Mouse (Mus musculus) ES-Bruce4 (cell line): ENCODE data around the gene Rap2b.

Source experiments
- CTCF ChIP-seq: IDR thresholded peaks from one replicate; pipeline ENCODE4 v1.8.1; 2011; ENCODE audit warnings: low read depth, low read length
- EP300 ChIP-seq: IDR thresholded peaks from 2 replicates; pipeline ENCODE4 v1.6.1; 2011; ENCODE audit warnings: low read depth, low read length; ENCODE audit not compliant: insufficient read depth
- POLR2A ChIP-seq: IDR thresholded peaks from one replicate; pipeline ENCODE4 v1.8.1; 2011; ENCODE audit warnings: low read length; ENCODE audit not compliant: insufficient read depth

DNA sequence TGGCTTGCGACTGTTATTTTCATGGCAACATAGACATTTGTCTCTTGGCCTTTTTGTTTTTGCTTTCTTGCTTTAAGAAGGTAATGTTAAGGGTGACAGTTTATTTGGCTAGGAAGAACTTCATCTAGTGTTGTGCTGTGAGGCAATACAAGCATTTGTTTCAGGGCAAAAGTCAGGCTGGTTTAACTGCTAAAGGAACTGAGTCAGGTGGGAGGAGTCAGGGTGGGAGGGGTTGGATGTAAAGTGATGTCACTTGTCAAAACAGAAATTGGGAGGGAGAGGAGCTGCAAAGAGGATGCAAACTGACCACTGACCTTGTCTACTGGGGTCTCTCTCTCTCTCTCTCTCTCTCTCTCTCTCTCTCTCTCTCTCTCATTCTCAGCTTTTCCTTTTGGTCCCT lies 7.0 kb downstream of the Rap2b start:
- TF ChIP-seq CTCF (no peak), EP300 (no peak), POLR2A (no peak)
